Mouse (Mus musculus) midbrain, embryonic 11.5 days (tissue): Measurements from ENCODE around the gene Astn1. TPM values are rescaled to one million over a fixed set of nuclear protein-coding genes. Genes with fewer than 3 reads are reported as not detected.

ENCODE experiments used
- ATAC-seq: fragments of 200-750 bp; cut with Nextera tagmentation; 2 replicates; pipeline ENCODE4 v1.8.0; 2017; ENCODE audit warnings: moderate TSS enrichment, moderate library complexity; ENCODE audit not compliant: low FRiP score
- DNase-seq: peaks from one replicate; pipeline ENCODE4 v3.0.0; 2015; ENCODE audit warnings: low spot score; ENCODE audit errors: missing footprints
- H3K27ac ChIP-seq: fragments of 300-500 bp; sonication (generic); 2 replicates; pipeline ENCODE4 v1.5.1; 2014; ENCODE audit warnings: low read depth, low read length
- H3K27me3 ChIP-seq: fragments of 300-500 bp; sonication (generic); 2 replicates; pipeline ENCODE4 v1.6.1; 2014; ENCODE audit warnings: mild to moderate bottlenecking, low read length, moderate library complexity, mixed read lengths; ENCODE audit not compliant: control insufficient read depth, insufficient read depth
- H3K36me3 ChIP-seq: fragments of 300-500 bp; sonication (generic); 2 replicates; pipeline ENCODE4 v1.6.1; 2014; ENCODE audit warnings: mild to moderate bottlenecking, low read length, moderate library complexity, mixed read lengths; ENCODE audit not compliant: control insufficient read depth, insufficient read depth
- H3K4me1 ChIP-seq: fragments of 300-500 bp; sonication (generic); 2 replicates; pipeline ENCODE4 v1.6.1; 2014; ENCODE audit warnings: low read length; ENCODE audit not compliant: control insufficient read depth, insufficient read depth
- H3K4me2 ChIP-seq: fragments of 300-500 bp; sonication (generic); 2 replicates; pipeline ENCODE4 v1.6.1; 2014; ENCODE audit warnings: mild to moderate bottlenecking, moderate library complexity
- H3K4me3 ChIP-seq: fragments of 300-500 bp; sonication (generic); 2 replicates; pipeline ENCODE4 v1.5.1; 2014; ENCODE audit warnings: low read depth, low read length
- H3K9ac ChIP-seq: fragments of 300-500 bp; sonication (generic); 2 replicates; pipeline ENCODE4 v1.6.1; 2014; ENCODE audit warnings: low read length
- H3K9me3 ChIP-seq: fragments of 300-500 bp; sonication (generic); 2 replicates; pipeline ENCODE4 v1.6.1; 2016; ENCODE audit warnings: low read length; ENCODE audit not compliant: control insufficient read depth
- WGBS: fragments of 180-500 bp; shearing (Covaris S2); extraction: QIAGEN DNeasy Blood & Tissue Kit; methylation state at CpG from one replicate; pipeline ENCODE4 v1.1.7; 2014; 5-methylcytosine and 5-hydroxymethylcytosine counted together
- polyA plus RNA-seq: library from polyadenylated mRNA; unstranded; fragments of >200 nt; fragmentation: Nextera tagmentation; extraction: Ambion mirVana; gene quantifications from 2 replicates; pipeline ENCODE4 v1.2.1, GENCODE M21; 2014

Gene Astn1
- polyA plus RNA-seq, 1 experiment from 2014 or later: 20.1 TPM

DNA sequence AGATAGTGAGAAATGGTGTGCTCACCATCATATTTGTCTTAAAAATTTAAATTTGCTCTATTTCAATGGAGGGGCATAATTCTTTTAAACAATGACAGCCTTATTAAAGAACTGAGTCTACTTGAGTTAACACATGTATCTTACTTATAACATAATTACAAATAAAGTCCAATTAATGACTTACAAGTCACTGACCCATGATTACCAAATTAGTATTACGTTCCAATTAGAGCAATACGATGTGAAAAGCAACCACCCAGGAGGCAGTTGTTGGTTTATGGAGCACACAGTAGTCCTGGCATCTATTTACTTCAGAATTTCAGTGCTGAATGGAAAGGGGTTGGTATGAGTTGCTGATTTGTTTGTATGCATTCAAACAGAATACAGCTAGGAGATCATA is 237.4 kb downstream of the Astn1 start:
- DNase-seq (no peak), ATAC-seq (no peak)
- Histone ChIP-seq H3K9me3 (no peaks in the 10 kb centered on the region), H3K4me3 (no peak overlapping the region), H3K27ac (no peak overlapping the region), H3K4me2 (no peak overlapping the region), H3K9ac (no peak overlapping the region), H3K36me3 (no peaks in the 10 kb centered on the region), H3K27me3 (no peaks in the 10 kb centered on the region), H3K4me1 (0 out of 2 replicates have a peak, but pooled peaks cover 2% of the 10 kb centered on the region)
- WGBS: 96% methylated on average over 2 of the region's 2 CpGs

DNA sequence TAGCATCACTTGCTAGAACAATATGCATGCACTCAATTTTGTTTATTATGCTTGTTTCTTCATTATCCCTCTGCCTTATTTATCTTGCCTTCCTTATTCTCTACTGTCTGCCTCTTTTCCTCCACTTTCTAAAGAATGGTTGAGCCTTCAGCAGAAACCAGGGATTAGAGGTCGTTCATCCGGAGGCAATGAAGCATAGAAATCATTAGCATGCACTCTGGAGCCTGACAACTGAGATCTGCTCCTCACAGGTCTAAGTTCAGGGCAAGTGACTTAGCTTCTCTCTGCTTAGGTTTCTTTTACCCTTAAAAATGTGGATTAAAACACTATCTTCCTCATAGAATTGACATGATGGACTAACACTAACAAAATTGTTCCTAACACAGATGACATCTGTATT is 241.0 kb downstream of the Astn1 start:
- WGBS: 17% methylated on average over 2 of the region's 2 CpGs
- H3K4me1 ChIP-seq: 0 out of 2 replicates have a peak, but pooled peaks cover 2% of the 10 kb centered on the region
- no peak overlapping the region for H3K27ac ChIP-seq
- no peaks in the 10 kb centered on the region for H3K9me3 ChIP-seq
- H3K27me3 ChIP-seq: no peaks in the 10 kb centered on the region
- no peaks in the 10 kb centered on the region for H3K36me3 ChIP-seq
- no peak overlapping the region for H3K4me3 ChIP-seq
- no peak overlapping the region for H3K9ac ChIP-seq
- ATAC-seq (no peak), DNase-seq (no peak)
- no peak overlapping the region for H3K4me2 ChIP-seq

DNA sequence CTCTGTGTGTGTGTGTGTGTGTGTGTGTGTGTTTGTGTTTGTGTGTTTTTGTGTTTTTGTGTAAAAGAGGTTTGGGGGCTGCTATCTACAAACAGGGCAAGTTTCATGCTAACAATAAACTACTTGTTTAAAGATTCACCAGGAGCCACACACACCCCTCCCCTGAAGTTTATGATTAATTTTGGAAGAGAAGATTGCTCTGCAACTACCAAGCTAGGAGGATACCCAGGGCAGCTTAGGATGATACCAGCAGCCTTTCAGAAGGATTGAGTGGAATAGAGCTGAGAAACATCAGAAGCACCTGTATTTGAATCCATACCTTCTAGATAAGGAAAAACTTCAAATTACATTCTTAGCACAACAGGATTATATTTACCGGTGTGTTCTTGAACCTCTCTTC is 242.1 kb downstream of the Astn1 start:
- ATAC-seq (no peak), DNase-seq (no peak)
- no peaks in the 10 kb centered on the region for H3K27me3 ChIP-seq
- no peak overlapping the region for H3K4me3 ChIP-seq
- H3K9me3 ChIP-seq: no peaks in the 10 kb centered on the region
- 90% methylated on average over 1 of the region's 1 CpGs for WGBS
- H3K36me3 ChIP-seq: peaks cover 2% of the 10 kb centered on the region; the same call in 1 of the 2 replicates
- no peak overlapping the region for H3K27ac ChIP-seq
- no peak overlapping the region for H3K9ac ChIP-seq
- H3K4me2 ChIP-seq: no peak overlapping the region
- H3K4me1 ChIP-seq: 0 out of 2 replicates have a peak, but pooled peaks cover 2% of the 10 kb centered on the region

DNA sequence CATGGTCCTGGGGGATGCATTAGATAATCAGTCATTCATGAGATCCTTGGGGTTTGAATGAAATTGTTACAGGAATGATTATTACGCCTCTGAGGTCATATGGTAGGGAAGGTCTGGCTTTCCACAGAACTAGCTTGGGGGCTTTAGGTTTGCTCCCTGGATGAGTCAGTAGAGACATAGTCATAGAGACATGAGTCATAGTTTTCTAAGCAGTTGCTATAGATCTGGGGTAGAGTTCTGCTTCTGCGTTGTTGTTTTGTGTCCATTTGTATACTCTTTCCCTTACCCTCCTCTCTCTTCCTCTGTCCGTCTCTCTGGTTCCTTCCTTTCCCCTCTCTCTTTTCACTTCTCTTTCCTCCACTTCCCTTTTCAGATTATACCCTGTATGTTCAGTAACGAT is 243.5 kb downstream of the Astn1 start:
- DNase-seq (no peak), ATAC-seq (no peak)
- Histone ChIP-seq H3K4me2 (no peak overlapping the region), H3K4me1 (0 out of 2 replicates have a peak, but pooled peaks cover 2% of the 10 kb centered on the region), H3K4me3 (no peak overlapping the region), H3K27ac (no peak overlapping the region), H3K9me3 (no peaks in the 10 kb centered on the region), H3K36me3 (peaks cover 4% of the 10 kb centered on the region; the same call in 1 of the 2 replicates), H3K27me3 (no peaks in the 10 kb centered on the region), H3K9ac (no peak overlapping the region)
- 91% methylated on average over 4 of the region's 4 CpGs for WGBS

DNA sequence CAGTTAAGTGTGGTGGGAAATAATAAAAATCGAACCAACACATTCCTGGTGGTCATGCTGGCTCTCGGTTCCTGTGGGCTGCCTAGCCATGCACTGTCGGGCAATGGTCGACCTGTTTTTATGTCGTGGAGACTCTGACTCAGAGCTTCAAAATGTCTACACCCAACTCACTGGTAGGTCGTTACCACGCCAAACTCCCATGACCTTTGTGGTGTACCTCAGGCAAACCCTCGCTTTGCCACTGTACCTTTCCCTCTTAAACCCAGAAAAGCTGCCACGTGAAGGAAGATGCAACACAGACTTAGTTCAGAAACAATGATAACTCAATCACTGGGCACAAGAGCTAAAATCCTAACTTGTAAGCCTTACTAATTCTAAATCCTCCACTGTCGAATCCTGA is 244.3 kb downstream of the Astn1 start:
- H3K4me2 ChIP-seq: no peak overlapping the region
- H3K36me3 ChIP-seq: peaks cover 4% of the 10 kb centered on the region; the same call in 1 of the 2 replicates
- 94% methylated on average over 10 of the region's 10 CpGs for WGBS
- no peak overlapping the region for H3K4me3 ChIP-seq
- H3K27ac ChIP-seq: no peak overlapping the region
- no peaks in the 10 kb centered on the region for H3K27me3 ChIP-seq
- 0 out of 2 replicates have a peak, but pooled peaks cover 2% of the 10 kb centered on the region for H3K4me1 ChIP-seq
- DNase-seq (no peak), ATAC-seq (no peak)
- H3K9me3 ChIP-seq: no peaks in the 10 kb centered on the region
- no peak overlapping the region for H3K9ac ChIP-seq

DNA sequence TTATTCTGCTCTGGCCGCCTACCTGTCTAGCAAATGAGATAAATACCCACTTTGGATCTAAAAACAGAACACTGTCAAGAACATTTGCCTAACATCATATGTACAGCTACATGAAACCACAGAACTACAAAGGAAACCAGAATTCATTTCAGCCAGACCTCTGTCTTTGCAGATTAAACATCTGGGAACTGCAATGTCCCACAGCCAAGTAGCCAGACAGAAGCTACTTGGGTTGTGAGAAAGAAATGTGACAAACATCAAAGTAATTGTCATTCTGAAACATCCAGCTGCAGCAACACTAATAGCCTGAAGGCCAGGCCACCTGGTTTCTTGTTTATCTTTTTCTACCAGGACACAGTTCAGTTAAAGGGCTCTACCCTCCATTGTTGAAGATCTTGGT is 245.1 kb downstream of the Astn1 start:
- no peaks in the 10 kb centered on the region for H3K9me3 ChIP-seq
- no peak overlapping the region for H3K27ac ChIP-seq
- 0 out of 2 replicates have a peak, but pooled peaks cover 2% of the 10 kb centered on the region for H3K4me1 ChIP-seq
- no peak overlapping the region for H3K9ac ChIP-seq
- no peak overlapping the region for H3K4me2 ChIP-seq
- no peak overlapping the region for H3K4me3 ChIP-seq
- 81% methylated on average over 1 of the region's 1 CpGs for WGBS
- no peak for DNase-seq
- ATAC-seq: no peak
- peaks cover 4% of the 10 kb centered on the region; the same call in 1 of the 2 replicates for H3K36me3 ChIP-seq
- H3K27me3 ChIP-seq: no peaks in the 10 kb centered on the region

DNA sequence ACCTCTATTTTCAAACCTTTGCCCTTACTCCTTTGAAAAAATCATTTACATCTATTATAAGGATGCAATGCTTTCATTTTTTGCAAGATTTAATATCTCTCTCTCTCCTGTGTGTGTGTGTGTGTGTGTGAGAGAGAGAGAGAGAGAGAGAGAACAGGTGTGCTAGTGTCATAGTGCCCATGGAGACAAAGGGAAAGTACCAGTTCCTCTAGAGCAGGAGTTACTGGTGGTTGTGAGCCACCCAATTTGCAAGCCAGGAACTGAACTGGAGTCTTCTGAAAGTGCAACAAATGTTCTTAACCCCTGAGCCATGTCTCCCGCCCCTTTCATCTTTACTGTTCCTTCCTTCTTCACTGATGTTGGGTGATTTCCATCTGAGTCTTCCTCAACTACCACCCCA is 253.1 kb downstream of the Astn1 start:
- DNase-seq (no peak), ATAC-seq (no peak)
- WGBS: 100% methylated on average over 1 of the region's 1 CpGs

DNA sequence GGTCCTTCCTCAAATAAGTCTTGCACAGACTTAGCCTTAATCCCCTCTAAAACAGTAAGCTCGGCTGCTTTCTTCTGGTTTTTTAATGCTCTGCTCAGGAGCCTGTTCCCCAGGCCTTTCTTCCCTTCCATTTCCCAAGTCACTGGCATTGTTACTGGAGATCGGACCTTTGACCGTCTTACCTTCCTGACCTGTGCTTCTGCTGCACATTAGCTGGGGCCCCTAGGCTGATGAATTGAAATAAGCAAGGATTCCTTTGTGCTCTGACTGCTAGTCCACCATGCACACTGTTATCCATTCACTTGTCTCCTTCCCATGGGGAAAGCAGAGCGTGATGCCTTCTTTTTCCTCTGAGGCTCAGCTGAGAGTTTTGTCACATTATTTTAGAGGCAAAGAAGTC is 255.9 kb downstream of the Astn1 start:
- Histone ChIP-seq H3K9ac (no peak overlapping the region), H3K4me3 (no peak overlapping the region), H3K27ac (no peak overlapping the region), H3K9me3 (no peaks in the 10 kb centered on the region), H3K36me3 (no peaks in the 10 kb centered on the region), H3K4me1 (0 out of 2 replicates have a peak, but pooled peaks cover 3% of the 10 kb centered on the region), H3K4me2 (no peak overlapping the region), H3K27me3 (no peaks in the 10 kb centered on the region)
- DNase-seq: no peak
- whole genome bisulfite sequencing: 39% methylated on average over 4 of the region's 4 CpGs
- no peak for ATAC-seq

More for the DNA sequence above, 253.1 kb downstream of the Astn1 start:
- Histone ChIP-seq H3K27ac (no peak overlapping the region), H3K4me2 (no peak overlapping the region), H3K4me1 (0 out of 2 replicates have a peak, but pooled peaks cover 3% of the 10 kb centered on the region), H3K9me3 (no peaks in the 10 kb centered on the region), H3K9ac (no peak overlapping the region), H3K27me3 (no peaks in the 10 kb centered on the region), H3K4me3 (no peak overlapping the region), H3K36me3 (no peaks in the 10 kb centered on the region; the same call in 1 of the 2 replicates)

DNA sequence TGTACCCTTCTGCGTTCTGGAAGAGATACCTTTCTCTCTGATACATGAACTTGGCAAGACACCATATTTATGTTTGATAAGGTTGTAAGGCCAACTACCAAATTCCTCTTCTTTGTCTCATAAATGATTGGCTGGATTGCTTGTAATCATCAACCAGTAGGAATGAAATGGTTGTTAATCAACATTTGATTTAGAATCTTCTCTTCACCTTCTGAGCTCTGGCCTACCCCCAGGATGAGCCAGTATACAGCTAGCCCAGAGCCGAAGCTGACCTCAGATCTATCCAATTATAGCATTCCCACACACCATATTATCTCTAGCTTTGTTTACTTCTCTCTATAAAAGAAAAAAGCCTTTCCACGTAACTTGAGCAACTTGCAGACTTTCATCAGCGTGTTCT is 270.9 kb downstream of the Astn1 start:
- no peak overlapping the region for H3K27ac ChIP-seq
- H3K36me3 ChIP-seq: no peaks in the 10 kb centered on the region
- no peak overlapping the region for H3K4me3 ChIP-seq
- no peak overlapping the region for H3K4me2 ChIP-seq
- DNase-seq: no peak
- no peaks in the 10 kb centered on the region for H3K9me3 ChIP-seq
- H3K27me3 ChIP-seq: no peaks in the 10 kb centered on the region
- no peak overlapping the region for H3K9ac ChIP-seq
- no peaks in the 10 kb centered on the region for H3K4me1 ChIP-seq
- no peak for ATAC-seq
- WGBS: 86% methylated on average over 4 of the region's 4 CpGs
